Mouse (Mus musculus) right cerebral cortex, postnatal 25 days (tissue): Measurements from ENCODE around the gene Plch2.

ENCODE experiments used
- DNase-seq: peaks from one replicate; pipeline ENCODE4 v3.0.0; 2022

Plch2 gene

DNA sequence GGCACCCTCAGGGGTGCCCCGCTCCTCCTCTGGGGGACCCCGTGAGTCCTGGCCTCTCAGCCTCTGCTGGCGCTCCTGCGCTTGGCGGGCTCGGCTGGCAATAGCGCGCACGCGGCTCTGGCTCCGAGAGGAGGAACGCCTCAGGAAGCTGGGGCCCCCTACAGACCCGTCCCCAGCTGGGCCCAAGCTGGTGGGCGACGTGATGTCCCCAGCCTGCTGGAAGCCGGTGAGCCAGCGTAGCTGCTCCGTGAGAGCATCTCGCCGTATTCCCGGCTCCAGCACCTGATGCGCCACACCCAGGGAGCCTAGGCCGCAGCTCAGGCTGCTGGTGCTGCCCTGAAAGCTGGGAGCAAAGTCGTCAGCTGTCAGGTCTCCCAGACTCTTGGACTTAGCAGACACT lies 72.8 kb downstream of the Plch2 start:
- DNase-seq, result no peak

- no peak for DNase-seq
Observed at GRCm38 (mm10) chr4:154982247-154983120, 74.1 kb downstream of the Plch2 start.

- peak; percentile 73 for DNase-seq
Observed at GRCm38 (mm10) chr4:154981530-154981929, 75.1 kb downstream of the Plch2 start.

DNA sequence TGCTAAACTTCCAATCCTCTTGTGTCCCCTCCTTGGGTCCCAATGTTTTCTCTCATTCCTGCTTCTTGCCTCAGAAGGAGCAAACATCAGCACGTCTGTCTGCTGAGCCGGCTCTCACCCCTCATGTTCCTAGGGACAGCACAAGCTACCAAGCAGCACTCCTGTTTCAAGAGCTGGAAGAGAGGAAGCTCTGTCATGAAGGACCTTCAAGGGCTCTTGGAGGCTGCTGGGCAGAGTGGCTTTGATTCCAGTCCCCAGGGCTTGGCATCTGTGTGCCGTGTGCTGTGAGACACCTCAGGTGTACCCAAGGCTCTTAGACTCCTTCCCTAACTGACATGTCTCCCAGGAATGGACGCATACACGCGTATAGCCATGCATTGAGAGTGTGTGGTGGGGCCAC lies 75.5 kb downstream of the Plch2 start:
- no peak for DNase-seq

GRCm38 (mm10) chr4:154980110-154980509 lies 76.5 kb downstream of the Plch2 start:
- DNase-seq, result no peak

- DNase-seq, result no peak
Observed at GRCm38 (mm10) chr4:154974163-154974611, 82.4 kb downstream of the Plch2 start.

- DNase-seq, result no peak
Observed at GRCm38 (mm10) chr4:154972546-154972945, 84.0 kb downstream of the Plch2 start.

GRCm38 (mm10) chr4:154967173-154967572 lies 89.4 kb downstream of the Plch2 start:
- DNase-seq, result no peak

- DNase-seq, result no peak
Observed at GRCm38 (mm10) chr4:154965856-154966255, 90.7 kb downstream of the Plch2 start.

DNA sequence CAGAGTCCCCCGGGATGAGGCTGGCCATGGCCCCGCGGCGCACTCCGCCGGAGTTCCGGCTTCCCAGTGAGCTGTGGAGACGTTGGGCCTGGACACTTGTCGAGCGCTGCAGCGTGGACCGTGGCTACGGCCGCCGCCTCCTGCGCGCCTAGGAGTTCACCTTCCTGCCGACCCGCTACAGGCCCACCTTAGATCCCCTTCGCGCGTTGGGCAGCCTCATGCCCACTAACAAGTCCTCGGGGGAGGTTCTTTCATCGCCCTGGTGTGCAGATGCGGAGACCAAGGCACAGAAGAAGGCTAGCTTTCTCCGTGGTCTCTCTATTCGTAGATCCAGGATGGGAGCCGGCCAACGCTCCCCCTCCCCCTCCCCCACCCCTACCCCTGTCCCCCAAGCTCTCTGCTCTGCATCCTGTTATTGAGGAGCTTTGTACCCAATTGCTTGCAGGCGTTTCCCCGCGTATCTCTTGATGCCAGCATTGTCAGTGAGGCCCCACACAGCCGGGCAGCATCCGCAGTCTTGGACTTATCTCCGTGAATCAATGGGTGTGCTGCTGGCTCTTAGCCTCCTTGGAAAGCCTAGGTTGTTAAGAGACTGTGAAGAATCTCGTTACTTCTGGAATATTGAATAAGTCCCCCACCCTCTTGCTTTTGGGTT lies 91.9 kb downstream of the Plch2 start:
- DNase-seq, result no peak

DNA sequence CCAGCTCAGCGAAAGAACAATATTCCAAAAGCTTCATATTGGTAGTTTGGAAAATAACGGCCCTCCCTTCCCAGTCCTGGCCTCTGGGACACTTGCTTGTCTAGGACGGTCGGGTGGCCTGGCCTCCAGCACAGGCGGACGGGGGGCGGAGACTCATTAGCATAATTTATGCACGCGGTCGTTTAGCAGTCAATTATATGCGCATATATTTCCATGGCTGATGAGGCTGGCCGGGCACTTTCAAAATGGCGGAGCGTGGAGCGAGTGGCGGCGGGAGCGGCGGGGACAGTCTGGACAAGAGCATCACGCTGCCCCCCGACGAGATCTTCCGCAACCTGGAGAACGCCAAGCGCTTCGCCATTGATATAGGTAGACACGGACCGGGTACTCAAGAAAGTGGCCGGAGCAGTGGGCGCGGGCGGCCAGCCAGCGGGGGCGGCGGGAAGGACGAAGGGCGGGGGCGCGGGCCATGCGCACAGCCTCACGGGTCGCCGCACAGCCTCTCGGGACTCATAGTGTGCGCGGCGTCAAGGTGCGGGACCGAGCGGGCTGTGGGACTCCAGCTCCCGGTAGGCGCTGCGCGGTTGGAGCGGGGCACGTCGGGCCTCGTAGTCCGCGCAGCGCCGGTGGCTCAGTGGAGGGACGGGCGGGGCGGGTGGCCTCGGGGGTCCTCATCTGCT lies 92.5 kb downstream of the Plch2 start, which contains the start of gene Pank4:
Gene Pank4, plus strand, starts transcription at position 223 of the 680 bp plus-strand sequence.
- DNase-seq, result peak; percentile 94

DNA sequence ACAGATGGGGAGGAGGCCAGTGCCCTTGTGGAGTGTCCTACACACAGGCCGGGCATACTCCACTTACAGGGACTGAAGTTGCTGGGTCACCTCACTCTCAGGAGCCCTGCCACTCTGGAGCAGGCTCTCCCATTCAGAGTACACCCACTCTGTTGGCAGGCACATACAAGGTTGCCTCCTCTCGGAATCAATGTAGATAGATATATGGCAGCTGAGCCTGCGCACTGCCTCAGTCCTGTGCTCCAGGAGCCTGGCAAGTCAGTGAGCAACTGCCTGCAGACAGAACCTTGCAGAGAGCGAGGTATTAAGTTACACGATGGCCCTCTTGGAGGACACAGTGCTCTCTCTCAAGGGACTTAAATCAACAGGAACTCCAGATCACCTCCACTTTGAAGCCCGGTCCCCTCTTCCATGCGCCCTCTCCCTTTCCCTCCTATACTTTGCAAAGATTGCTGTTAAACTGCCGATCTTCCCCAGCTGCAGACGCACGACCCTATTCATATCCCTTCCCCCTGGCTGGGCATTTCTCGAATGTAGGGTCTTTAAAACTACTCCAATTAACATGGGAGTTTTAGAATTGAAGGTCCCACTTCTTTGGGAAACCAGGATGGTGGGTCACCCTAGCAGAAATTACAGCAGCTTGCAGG lies 93.3 kb downstream of the Plch2 start:
- no peak for DNase-seq

DNA sequence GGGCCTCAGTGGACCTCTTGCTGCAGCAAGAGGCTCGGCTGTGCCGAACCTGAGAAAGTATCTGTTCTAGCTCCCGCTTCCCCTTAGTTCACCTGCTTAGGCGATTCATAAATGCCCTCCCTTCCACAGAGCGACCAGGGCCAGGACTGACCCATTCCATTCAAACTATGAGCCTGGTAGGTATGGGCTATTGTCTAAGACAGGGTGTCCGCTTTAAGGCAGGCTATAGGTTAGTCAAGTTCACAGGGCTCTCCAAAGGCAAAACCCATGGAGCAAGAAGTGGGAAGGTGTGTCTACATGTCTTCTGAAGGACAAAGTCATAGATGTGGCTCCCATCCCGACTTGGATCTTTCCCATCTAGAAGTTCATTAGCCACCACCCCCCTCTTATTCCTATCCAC lies 93.9 kb downstream of the Plch2 start:
- DNase-seq, result no peak

DNA sequence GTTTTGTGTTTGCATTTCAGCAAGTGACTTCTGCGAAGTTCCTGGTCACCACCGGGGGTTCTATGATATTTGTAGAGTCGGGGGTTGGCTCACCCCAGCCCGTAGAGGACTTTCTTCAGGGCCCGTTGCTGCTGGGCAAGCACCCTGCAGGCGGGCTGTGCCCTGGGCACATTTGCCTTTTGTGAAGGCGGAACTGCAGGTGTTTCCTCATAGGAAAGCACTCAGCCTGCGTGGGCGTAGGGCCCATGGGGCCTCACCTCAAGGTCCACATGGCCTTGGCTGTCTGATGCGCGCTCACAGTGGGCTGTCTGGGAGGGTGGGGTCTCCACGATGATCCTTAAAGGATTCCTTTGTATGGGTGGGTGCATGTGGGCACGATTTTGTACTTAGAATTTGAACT lies 94.7 kb downstream of the Plch2 start:
- DNase-seq, result no peak

GRCm38 (mm10) chr4:154961226-154961738 lies 95.3 kb downstream of the Plch2 start:
- peak; percentile 61 for DNase-seq

- peak; percentile 72 for DNase-seq
Observed at GRCm38 (mm10) chr4:154960690-154961225, 95.8 kb downstream of the Plch2 start, which contains the start of gene Hes5. Hes5 (plus strand) TSS chr4:154960923.

DNA sequence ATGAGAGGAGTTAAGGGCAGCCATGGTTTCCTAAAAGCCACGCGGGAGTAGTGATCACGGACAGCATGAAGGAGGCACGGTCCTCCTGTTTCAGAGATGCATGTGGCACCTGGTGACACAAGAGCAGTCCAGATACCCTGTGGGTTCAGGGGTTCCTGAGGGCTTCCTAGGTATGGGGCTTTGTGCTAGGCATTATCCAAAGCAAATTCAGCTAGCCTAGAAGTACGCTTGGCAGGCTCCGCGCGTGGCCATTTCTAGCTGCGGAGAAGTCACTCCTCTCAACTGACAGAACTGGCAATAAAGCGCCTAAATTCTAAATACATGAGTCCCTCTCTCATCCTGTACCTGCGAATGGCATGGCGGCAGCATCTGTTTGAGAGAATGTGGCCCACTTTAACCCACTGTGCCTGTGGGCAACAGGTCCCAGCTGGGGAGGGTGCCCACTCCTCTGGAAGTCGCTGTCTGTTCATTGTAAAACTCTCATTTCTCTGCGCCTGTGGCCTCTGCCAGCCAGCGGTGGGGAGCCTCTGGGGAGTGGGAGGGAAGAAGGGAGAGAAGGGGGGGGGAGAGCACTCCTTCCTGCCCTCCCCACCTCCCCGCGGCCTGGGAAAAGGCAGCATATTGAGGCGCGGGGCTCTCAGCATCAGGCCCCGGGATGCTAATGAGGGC lies 96.4 kb downstream of the Plch2 start:
- DNase-seq, result no peak

DNA sequence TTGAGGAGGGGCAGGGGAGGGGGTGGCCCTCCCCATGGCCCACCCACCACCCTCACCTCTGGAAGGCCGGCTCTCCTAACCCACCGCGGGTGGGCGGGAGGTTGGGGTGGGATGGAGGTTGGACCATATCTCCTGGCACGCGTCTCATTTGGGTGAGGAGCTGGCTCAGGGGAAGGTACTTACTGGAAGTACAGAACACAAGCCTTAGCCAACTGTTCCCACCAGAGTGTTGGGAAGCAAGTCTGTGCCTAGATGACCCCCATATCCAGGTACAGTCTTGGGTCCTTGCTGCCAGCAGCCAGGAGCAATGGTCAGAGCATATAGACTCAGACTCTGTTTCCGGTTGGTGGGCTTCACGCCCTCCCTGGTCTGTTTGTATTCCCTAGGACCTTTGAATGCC lies 98.0 kb downstream of the Plch2 start:
- DNase-seq, result no peak

- peak; percentile 30 for DNase-seq
Observed at GRCm38 (mm10) chr4:154958171-154958570, 98.4 kb downstream of the Plch2 start.

DNA sequence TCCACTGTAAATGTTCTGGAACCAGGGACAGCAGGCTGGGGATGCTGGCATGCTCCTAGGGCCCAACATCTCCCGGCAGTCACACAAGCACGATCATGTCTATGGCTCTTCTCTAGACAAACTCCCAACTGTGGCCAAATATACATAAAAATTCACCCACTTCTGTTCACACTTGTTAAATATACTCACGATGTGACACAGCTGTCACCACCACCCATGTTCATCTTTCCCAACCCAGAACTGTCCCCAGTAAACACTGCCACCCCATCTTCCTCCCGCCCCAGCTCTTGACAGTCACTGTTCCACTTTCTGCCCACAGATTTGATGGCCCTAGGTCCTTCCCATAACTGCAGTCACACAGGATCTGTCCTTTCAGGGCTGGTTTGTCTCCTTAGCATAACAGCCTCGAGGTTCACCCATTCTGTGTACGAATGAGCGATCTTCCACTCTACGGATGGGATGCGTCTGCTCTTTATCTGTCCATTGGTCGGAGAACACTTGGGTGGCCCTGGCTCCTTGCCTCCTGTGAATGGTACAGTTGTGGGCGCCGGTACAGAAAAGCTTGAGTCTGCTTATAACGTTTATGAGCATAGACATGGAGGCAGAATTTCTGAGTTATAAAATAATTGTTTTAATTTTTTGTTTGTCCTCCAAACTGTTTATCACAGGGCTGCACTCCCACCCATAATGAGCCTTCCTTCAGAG lies 99.1 kb downstream of the Plch2 start:
- DNase-seq, result peak; percentile 41

DNA sequence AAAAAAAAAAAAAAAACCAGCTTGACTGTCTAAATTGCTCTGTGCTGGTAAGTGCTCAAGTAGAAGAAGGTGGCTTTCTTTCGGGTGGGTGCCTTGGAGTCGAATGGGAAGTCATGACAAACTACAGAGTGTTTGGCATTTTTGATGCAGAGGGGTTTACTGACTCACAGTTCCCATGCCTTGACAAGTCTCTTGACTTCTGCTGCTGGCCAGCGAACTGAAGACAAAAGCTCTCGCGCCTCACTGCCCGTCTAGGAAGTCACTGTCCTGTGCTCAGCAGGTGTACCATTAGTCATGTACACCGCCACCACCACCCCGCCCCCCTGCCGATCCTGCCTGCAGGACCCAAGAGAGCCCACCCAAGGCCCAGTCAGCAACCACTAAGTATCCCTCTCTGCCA lies 100.0 kb downstream of the Plch2 start:
- no peak for DNase-seq
